Mouse (Mus musculus) kidney, adult 8-10 months (tissue): ENCODE measurements around the gene Cort.
"Not testable (repeated sequence)": the region's sequence is repeated elsewhere in the genome, so short reads cannot be mapped to it uniquely, and the experiment has no call there.

Experiments used
- DNase-seq, 2 experiments: peaks; one replicate each; pipeline ENCODE4 v3.0.0; 2022

Cort gene

GRCm38 (mm10) chr4:149126663-149127062 is at the start of gene Cort:
Gene Cort (minus strand): TSS chr4:149126763.
- no peak for DNase-seq

- no peak for DNase-seq
These were observed 47.1 kb upstream of the Cort start for GRCm38 (mm10) chr4:149173661-149174060.

- DNase-seq = no peak
These were observed 46.1 kb upstream of the Cort start for GRCm38 (mm10) chr4:149172666-149173065.

- no peak for DNase-seq
These were observed 45.5 kb upstream of the Cort start for GRCm38 (mm10) chr4:149172083-149172482.

- DNase-seq = no peak
These were observed 45.0 kb upstream of the Cort start for GRCm38 (mm10) chr4:149171581-149171981.

- DNase-seq = peak; percentile 66 to 78
These were observed 43.9 kb upstream of the Cort start for GRCm38 (mm10) chr4:149170394-149170931.

- DNase-seq = not testable (repeated sequence)
These were observed 43.4 kb upstream of the Cort start for GRCm38 (mm10) chr4:149169926-149170325.

GRCm38 (mm10) chr4:149168016-149168415 is 41.5 kb upstream of the Cort start:
- no peak for DNase-seq

- DNase-seq = peak in 1 of 2 experiments; percentile 46
These were observed 40.5 kb upstream of the Cort start for GRCm38 (mm10) chr4:149166957-149167611.

GRCm38 (mm10) chr4:149166215-149166946 is 39.8 kb upstream of the Cort start, which contains the start of gene Pgd:
Gene Pgd (minus strand): TSS chr4:149166771.
- peak; percentile 97 to 98 for DNase-seq

- DNase-seq = no peak
These were observed 37.6 kb upstream of the Cort start for GRCm38 (mm10) chr4:149164150-149164549.

- no peak for DNase-seq
These were observed 36.6 kb upstream of the Cort start for GRCm38 (mm10) chr4:149163196-149163595.

- DNase-seq = no peak
These were observed 34.6 kb upstream of the Cort start for GRCm38 (mm10) chr4:149161166-149161565.

- no peak for DNase-seq
These were observed 33.3 kb upstream of the Cort start for GRCm38 (mm10) chr4:149159891-149160290.

- DNase-seq = no peak
These were observed 32.6 kb upstream of the Cort start for GRCm38 (mm10) chr4:149159203-149159602.

GRCm38 (mm10) chr4:149157415-149157973 is 30.9 kb upstream of the Cort start:
- DNase-seq = no peak

GRCm38 (mm10) chr4:149155711-149156110 is 29.1 kb upstream of the Cort start:
- no peak for DNase-seq

GRCm38 (mm10) chr4:149154859-149155258 is 28.3 kb upstream of the Cort start:
- no peak for DNase-seq

GRCm38 (mm10) chr4:149150721-149151120 is 24.2 kb upstream of the Cort start:
- DNase-seq = no peak

- no peak for DNase-seq
These were observed 23.7 kb upstream of the Cort start for GRCm38 (mm10) chr4:149150256-149150655.

GRCm38 (mm10) chr4:149149611-149150010 is 23.0 kb upstream of the Cort start:
- no peak for DNase-seq

GRCm38 (mm10) chr4:149149196-149149595 is 22.6 kb upstream of the Cort start:
- DNase-seq = no peak

- DNase-seq = no peak
These were observed 21.5 kb upstream of the Cort start for GRCm38 (mm10) chr4:149148084-149148483.

GRCm38 (mm10) chr4:149147528-149147927 is 21.0 kb upstream of the Cort start:
- DNase-seq = no peak
